22 mouse cellular contexts compared by ENCODE assay signal in the genomic region with DNA sequence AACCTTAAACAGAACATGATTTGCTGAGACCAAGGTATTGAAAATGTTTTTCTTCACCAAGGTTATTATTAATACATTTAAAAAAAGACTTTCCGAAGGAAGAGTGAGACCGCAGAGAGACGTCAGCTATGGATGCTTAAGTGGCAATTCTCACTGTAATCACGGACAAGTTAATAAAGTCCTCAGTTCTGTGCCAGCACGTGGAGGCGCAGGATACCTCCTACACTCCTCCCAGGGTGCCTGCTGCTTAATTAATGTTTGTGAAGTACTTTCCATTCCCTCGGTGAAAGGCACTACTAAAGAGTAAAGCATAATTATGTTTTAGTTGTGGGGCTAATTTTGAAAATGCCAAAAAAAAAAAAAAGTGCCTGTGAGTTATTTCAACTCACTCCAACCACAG.
"Had no signal": no experiment of that assay in that cellular context is flagged by ENCODE, and none has a peak within 500 bp of the region (broad histone marks: within the 10 kb centered on the region; RNA-seq: fewer than 3 reads in every experiment).

No protein-coding gene starts in this region.

- H3K9me3 ChIP-seq: kidney, embryonic 15.5 days; limb, embryonic 12.5 days; limb, embryonic 15.5 days; midbrain, embryonic 13.5 days; neural tube, embryonic 12.5 days; stomach, embryonic 15.5 days had no signal

- DNase-seq: kidney, adult 8-10 months; kidney, postnatal 10 days; layer of hippocampus, postnatal 36 days; left cerebral cortex, postnatal 4 days; liver, postnatal 0 days; lung, embryonic 14.5 days; retina, postnatal 1 day; right cerebral cortex, postnatal 25 days; spleen, adult 18-20 months; thymus, adult 18-20 months; thymus, postnatal 36 days had no signal

- H3K4me1 ChIP-seq: kidney, embryonic 15.5 days; limb, embryonic 15.5 days; neural tube, embryonic 12.5 days; stomach, embryonic 15.5 days had no signal

- ATAC-seq: liver, postnatal 0 days; lung, postnatal 0 days; midbrain, embryonic 13.5 days; midbrain, embryonic 16.5 days had no signal

- H3K27me3 ChIP-seq: kidney, embryonic 15.5 days; limb, embryonic 12.5 days; limb, embryonic 15.5 days; midbrain, embryonic 13.5 days; neural tube, embryonic 12.5 days; stomach, embryonic 15.5 days had no signal

- H3K27ac ChIP-seq: kidney, embryonic 15.5 days; limb, embryonic 12.5 days; limb, embryonic 15.5 days; liver, embryonic 14.5 days; macrophage; midbrain, embryonic 13.5 days; neural tube, embryonic 12.5 days; stomach, embryonic 15.5 days had no signal

- H3K4me2 ChIP-seq: kidney, embryonic 15.5 days; limb, embryonic 12.5 days; limb, embryonic 15.5 days; liver, embryonic 11.5 days; lung, embryonic 14.5 days; midbrain, embryonic 13.5 days; neural tube, embryonic 12.5 days; stomach, embryonic 15.5 days had no signal

- H3K36me3 ChIP-seq: kidney, embryonic 15.5 days; limb, embryonic 12.5 days; limb, embryonic 15.5 days; midbrain, embryonic 13.5 days; neural tube, embryonic 12.5 days; stomach, embryonic 15.5 days had no signal

- H3K4me3 ChIP-seq: kidney, embryonic 15.5 days; limb, embryonic 12.5 days; limb, embryonic 15.5 days; midbrain, embryonic 13.5 days; neural tube, embryonic 12.5 days; stomach, embryonic 15.5 days had no signal

- H3K9ac ChIP-seq: kidney, embryonic 15.5 days; limb, embryonic 12.5 days; limb, embryonic 15.5 days; liver, embryonic 14.5 days; liver, postnatal 0 days; lung, embryonic 14.5 days; midbrain, embryonic 13.5 days; neural tube, embryonic 12.5 days; stomach, embryonic 15.5 days had no signal
